Mouse (Mus musculus) midbrain, embryonic 13.5 days (tissue): Measurements from ENCODE around the gene Ogt. TPM values are rescaled to one million over a fixed set of nuclear protein-coding genes. Genes with fewer than 3 reads are reported as not detected.
A peak's percentile ranks its signal among the peaks of the same experiment; 100 is the strongest.

Experiments
- ATAC-seq: fragments of 200-750 bp; cut with Nextera tagmentation; 2 replicates; pipeline ENCODE4 v1.8.0; 2017; ENCODE audit warnings: mild to moderate bottlenecking, moderate TSS enrichment, moderate library complexity
- H3K27ac ChIP-seq: fragments of 300-500 bp; sonication (generic); 2 replicates; pipeline ENCODE4 v1.5.1; 2015; ENCODE audit warnings: inconsistent platforms, mild to moderate bottlenecking, moderate library complexity
- H3K27me3 ChIP-seq: fragments of 300-500 bp; sonication (generic); 2 replicates; pipeline ENCODE4 v1.6.1; 2015; ENCODE audit warnings: mild to moderate bottlenecking, inconsistent platforms
- H3K36me3 ChIP-seq: fragments of 300-500 bp; sonication (generic); 2 replicates; pipeline ENCODE4 v1.6.1; 2015; ENCODE audit warnings: mild to moderate bottlenecking, inconsistent platforms
- H3K4me1 ChIP-seq: fragments of 300-500 bp; sonication (generic); replicated peaks from 2 replicates; pipeline ENCODE4 v1.6.1; 2015; ENCODE audit warnings: inconsistent platforms
- H3K4me2 ChIP-seq: fragments of 300-500 bp; sonication (generic); replicated peaks from 2 replicates; pipeline ENCODE4 v1.6.1; 2015; ENCODE audit warnings: moderate library complexity, mild to moderate bottlenecking, inconsistent platforms
- H3K4me3 ChIP-seq: fragments of 300-500 bp; sonication (generic); replicated peaks from 2 replicates; pipeline ENCODE4 v1.5.1; 2015; ENCODE audit warnings: mild to moderate bottlenecking, inconsistent platforms
- H3K9ac ChIP-seq: fragments of 300-500 bp; sonication (generic); replicated peaks from 2 replicates; pipeline ENCODE4 v1.6.1; 2015; ENCODE audit warnings: mild to moderate bottlenecking, inconsistent platforms
- H3K9me3 ChIP-seq: fragments of 300-500 bp; sonication (generic); 2 replicates; pipeline ENCODE4 v1.6.1; 2016; ENCODE audit warnings: mild to moderate bottlenecking, inconsistent platforms
- WGBS: fragments of 180-500 bp; shearing (Covaris S2); methylation state at CpG from one replicate; pipeline ENCODE4 v1.1.7; 2015; 5-methylcytosine and 5-hydroxymethylcytosine counted together
- polyA plus RNA-seq: library from polyadenylated mRNA; unstranded; fragments of >200 nt; fragmentation: Nextera tagmentation; extraction: Ambion mirVana; gene quantifications from 2 replicates; pipeline ENCODE4 v1.2.1, GENCODE M21; 2015

The Ogt gene
- 215 and 233 TPM in 2 replicates for polyA plus RNA-seq

DNA sequence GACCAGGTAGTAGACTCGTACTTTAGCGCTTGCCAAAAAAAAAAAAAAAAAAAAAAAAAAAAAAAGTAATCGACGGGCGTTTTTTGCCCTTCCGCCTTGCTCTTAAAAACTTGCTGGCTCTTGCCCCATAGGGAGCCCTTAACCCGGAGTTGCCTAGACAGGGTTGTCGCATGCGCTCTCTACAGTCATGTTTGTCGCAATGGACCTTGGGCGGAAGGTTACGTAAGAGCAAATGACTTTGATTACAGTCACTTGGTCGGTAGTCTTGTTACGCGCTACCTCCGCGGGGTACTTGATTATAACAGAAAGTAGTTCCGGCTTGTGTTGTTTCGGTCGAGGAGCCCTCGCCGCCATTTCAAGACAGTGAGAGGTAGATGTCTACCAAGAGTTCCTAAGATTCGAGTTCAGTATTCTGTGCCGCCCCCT, at the start of gene Ogt:
TSS of gene Ogt (plus strand) at position 320 of the 426 bp plus-strand sequence.
- Histone ChIP-seq H3K36me3 (no peaks in the 10 kb centered on the region), H3K27me3 (peaks cover 7% of the 10 kb centered on the region; the same call in 1 of the 2 replicates), H3K4me2 (peak within 1 kb of the TSS; percentile 67), H3K4me3 (peak within 1 kb of the TSS; percentile 67), H3K4me1 (peaks cover 12% of the 10 kb centered on the region), H3K9me3 (no peaks in the 10 kb centered on the region), H3K27ac (peak within 1 kb of the TSS; percentile 86), H3K9ac (peak within 1 kb of the TSS; percentile 84)
- WGBS, result 20% methylated on average over 24 of the region's 24 CpGs
- ATAC-seq, result peak; percentile 95

DNA sequence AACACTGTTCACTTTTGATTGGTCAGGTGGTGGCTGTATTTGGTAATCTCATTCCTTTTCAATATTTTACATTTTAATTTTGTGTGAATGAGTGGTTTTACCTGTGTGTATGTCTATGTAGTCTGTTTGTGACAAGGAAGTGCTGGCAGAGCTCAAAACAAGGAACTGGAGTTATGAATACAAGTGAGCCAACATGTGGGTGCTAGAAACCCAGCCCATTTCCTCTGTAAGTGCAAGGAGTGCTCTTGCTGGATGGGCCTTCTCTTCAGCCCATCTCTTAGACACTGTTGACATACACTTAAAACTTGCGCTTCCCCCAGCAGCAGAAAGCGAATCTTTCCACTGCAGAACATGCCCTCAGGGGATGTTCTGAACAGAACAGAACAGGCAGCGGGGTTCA, 23.7 kb upstream of the Ogt start:
- H3K27ac ChIP-seq, result no peak overlapping the region
- no peaks in the 10 kb centered on the region for H3K4me1 ChIP-seq
- H3K36me3 ChIP-seq, result no peaks in the 10 kb centered on the region
- no peak overlapping the region for H3K9ac ChIP-seq
- no peak overlapping the region for H3K4me2 ChIP-seq
- ATAC-seq, result no peak
- WGBS, result 96% methylated on average over 3 of the region's 3 CpGs
- H3K27me3 ChIP-seq, result no peaks in the 10 kb centered on the region; the same call in 1 of the 2 replicates
- no peak overlapping the region for H3K4me3 ChIP-seq
- H3K9me3 ChIP-seq, result no peaks in the 10 kb centered on the region

DNA sequence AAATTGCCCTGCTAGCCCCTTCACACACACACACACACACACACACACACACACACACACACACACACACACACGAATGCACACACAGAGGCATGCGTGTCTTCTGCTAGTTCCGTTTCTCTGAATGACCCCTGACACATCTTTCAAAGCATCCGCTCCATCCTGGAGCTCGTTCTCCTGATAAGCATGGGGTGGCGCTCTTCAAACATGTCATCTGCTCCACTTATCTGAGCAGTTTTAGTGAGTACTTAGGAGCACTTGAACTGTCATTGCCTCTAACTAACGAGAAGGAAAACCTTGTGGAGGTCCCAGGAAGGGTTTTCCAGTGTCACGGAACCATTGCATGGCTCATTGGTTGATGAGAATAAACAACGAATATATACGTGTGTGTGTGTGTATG, 22.0 kb upstream of the Ogt start:
- H3K4me3 ChIP-seq, result no peak overlapping the region
- no peaks in the 10 kb centered on the region for H3K4me1 ChIP-seq
- no peaks in the 10 kb centered on the region for H3K9me3 ChIP-seq
- H3K4me2 ChIP-seq, result no peak overlapping the region
- no peak overlapping the region for H3K27ac ChIP-seq
- 78% methylated on average over 10 of the region's 10 CpGs for WGBS
- no peaks in the 10 kb centered on the region; the same call in 1 of the 2 replicates for H3K27me3 ChIP-seq
- no peak overlapping the region for H3K9ac ChIP-seq
- no peak for ATAC-seq
- H3K36me3 ChIP-seq, result no peaks in the 10 kb centered on the region

DNA sequence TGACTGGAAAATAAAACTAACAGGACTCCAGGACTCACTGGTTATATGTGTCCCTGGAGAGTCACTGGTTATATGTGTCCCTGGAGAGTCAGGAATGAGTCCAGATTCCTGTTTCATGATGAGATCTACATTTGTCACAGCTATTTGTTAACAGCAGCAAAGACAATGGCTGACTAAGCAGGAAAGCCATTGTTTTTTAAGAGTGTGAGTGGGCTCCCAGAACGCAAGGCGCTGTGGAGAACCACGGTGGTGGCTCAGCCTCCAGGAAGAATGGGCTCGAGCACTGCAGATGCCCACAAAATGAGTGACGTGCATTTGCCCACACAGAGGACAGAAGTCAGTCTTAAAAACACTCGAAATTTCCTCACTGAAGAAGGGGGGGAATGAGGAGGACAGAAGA, 19.5 kb upstream of the Ogt start:
- H3K36me3 ChIP-seq, result no peaks in the 10 kb centered on the region
- no peak overlapping the region for H3K4me2 ChIP-seq
- no peaks in the 10 kb centered on the region; the same call in 1 of the 2 replicates for H3K27me3 ChIP-seq
- no peaks in the 10 kb centered on the region for H3K9me3 ChIP-seq
- no peaks in the 10 kb centered on the region for H3K4me1 ChIP-seq
- H3K9ac ChIP-seq, result no peak overlapping the region
- 71% methylated on average over 6 of the region's 6 CpGs for WGBS
- H3K27ac ChIP-seq, result no peak overlapping the region
- H3K4me3 ChIP-seq, result no peak overlapping the region
- no peak for ATAC-seq

DNA sequence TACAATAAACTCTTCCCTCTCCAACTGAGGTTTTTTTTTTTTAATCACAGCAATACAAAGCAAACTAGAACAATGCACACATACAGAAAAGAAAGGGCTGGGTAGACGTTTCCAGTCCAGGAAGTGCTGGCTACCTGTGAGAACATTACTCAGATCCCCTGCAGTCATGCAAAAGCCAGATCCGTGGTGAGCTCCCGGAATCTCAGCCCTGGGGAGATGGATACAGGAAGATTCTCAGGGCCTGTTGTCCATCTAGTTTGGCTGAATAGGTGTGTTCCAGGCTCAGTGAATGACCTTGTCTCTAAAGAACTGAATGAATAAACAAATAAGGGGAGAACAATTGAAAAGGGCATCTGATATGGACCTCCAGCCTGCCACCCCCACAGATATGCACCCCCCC, 17.3 kb upstream of the Ogt start:
- Histone ChIP-seq H3K4me2 (no peak overlapping the region), H3K27me3 (no peaks in the 10 kb centered on the region; the same call in 1 of the 2 replicates), H3K9me3 (no peaks in the 10 kb centered on the region), H3K36me3 (no peaks in the 10 kb centered on the region), H3K9ac (no peak overlapping the region), H3K27ac (no peak overlapping the region), H3K4me3 (no peak overlapping the region), H3K4me1 (no peaks in the 10 kb centered on the region)
- ATAC-seq, result no peak
- WGBS, result 55% methylated on average over 3 of the region's 3 CpGs

DNA sequence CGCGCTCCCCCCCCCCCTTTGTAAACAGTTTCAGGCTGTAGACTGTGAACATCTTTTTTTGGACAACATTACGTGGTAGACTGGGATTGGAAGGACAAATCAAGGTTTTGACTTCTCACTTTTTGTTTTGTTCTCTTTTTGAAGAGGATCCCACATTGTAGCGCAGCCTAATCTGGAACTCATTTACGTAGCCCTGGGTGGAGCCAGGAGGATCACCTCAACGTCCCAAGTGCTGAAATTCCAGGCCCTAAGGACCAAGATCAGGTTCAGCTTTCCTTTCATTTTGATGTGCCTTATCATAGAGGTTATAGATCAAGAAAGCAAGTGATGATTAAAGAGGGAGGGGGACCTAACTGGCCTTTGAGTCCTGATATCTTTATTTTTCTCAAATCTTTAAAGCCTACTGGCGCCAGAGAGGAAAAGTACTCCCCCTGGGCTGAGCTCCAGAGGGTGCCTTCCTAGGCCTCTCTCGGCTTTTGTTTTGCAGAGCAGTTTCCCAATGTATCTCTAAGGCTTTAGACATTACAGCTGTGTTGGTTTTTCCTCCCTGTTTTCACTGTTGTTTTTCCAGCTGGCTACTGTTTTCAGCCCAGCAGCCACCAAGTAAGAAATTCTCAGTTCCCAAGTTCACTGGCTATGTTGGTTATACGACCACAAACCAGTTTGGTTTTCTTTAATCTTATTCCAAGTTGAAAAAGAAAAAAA, 2.9 kb upstream of the Ogt start:
- ATAC-seq, result no peak
- no peak overlapping the region for H3K9ac ChIP-seq

DNA sequence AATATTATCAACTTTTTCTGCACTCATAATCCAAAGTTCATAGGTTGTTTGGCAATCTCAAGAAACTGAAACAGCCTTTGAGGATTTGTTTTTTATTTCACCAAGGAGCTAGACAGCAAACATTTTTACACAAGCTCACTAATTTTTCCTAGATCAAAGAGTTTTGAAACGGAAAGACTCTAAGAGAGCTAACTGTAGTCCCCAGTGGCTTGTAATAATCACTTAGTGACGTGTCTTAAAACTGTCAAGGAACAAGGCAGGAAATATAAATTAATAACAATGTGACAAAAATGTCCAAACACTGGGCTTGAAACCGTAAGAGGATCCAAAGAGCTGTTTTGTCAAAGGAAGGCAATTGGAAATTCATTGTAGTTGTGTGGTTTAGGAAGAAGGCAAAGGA, 1.0 kb upstream of the Ogt start:
- H3K27me3 ChIP-seq, result peaks cover 7% of the 10 kb centered on the region; the same call in 1 of the 2 replicates
- H3K36me3 ChIP-seq, result no peaks in the 10 kb centered on the region
- no peak overlapping the region for H3K27ac ChIP-seq
- H3K4me3 ChIP-seq, result peak overlapping the region; percentile 67
- 27% methylated on average over 3 of the region's 3 CpGs for WGBS
- no peaks in the 10 kb centered on the region for H3K9me3 ChIP-seq
- ATAC-seq, result no peak
- peak overlapping the region; percentile 54 for H3K4me2 ChIP-seq
- H3K4me1 ChIP-seq, result peaks cover 10% of the 10 kb centered on the region
- H3K9ac ChIP-seq, result no peak overlapping the region

More for the DNA sequence above, 2.9 kb upstream of the Ogt start:
- H3K27ac ChIP-seq, result no peak overlapping the region
- H3K9me3 ChIP-seq, result no peaks in the 10 kb centered on the region
- H3K4me2 ChIP-seq, result no peak overlapping the region
- peaks cover 7% of the 10 kb centered on the region; the same call in 1 of the 2 replicates for H3K27me3 ChIP-seq
- H3K36me3 ChIP-seq, result no peaks in the 10 kb centered on the region
- H3K4me3 ChIP-seq, result no peak overlapping the region
- 24% methylated on average over 8 of the region's 9 CpGs for WGBS
- 0 out of 2 replicates have a peak, but pooled peaks cover 3% of the 10 kb centered on the region for H3K4me1 ChIP-seq

DNA sequence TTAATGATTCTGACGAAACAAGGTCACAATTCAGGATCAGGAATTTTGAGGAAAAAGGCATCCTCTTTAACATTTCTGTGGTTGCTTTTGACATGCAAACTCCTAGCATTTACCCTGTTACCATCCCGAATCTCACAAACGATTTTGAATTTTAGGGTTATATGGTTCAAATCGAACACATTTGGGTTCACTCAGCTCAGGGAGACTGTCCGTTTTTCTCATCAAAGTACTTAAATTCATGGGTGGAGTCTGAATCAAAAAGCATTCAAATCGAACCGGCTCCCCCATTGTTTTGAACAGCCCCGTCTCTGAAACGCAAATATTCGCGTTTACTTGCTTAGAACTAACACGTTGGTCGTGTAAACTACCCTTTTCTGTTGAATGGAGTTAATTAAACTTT, 554 bp upstream of the Ogt start:
- WGBS, result 22% methylated on average over 13 of the region's 13 CpGs
- Histone ChIP-seq H3K9ac (no peak overlapping the region; the same call in 1 of the 2 replicates), H3K4me2 (peak overlapping the region; percentile 54), H3K9me3 (no peaks in the 10 kb centered on the region), H3K4me1 (peaks cover 12% of the 10 kb centered on the region), H3K27ac (no peak overlapping the region), H3K36me3 (no peaks in the 10 kb centered on the region), H3K4me3 (peak overlapping the region; percentile 67), H3K27me3 (peaks cover 7% of the 10 kb centered on the region; the same call in 1 of the 2 replicates)
- no peak for ATAC-seq

DNA sequence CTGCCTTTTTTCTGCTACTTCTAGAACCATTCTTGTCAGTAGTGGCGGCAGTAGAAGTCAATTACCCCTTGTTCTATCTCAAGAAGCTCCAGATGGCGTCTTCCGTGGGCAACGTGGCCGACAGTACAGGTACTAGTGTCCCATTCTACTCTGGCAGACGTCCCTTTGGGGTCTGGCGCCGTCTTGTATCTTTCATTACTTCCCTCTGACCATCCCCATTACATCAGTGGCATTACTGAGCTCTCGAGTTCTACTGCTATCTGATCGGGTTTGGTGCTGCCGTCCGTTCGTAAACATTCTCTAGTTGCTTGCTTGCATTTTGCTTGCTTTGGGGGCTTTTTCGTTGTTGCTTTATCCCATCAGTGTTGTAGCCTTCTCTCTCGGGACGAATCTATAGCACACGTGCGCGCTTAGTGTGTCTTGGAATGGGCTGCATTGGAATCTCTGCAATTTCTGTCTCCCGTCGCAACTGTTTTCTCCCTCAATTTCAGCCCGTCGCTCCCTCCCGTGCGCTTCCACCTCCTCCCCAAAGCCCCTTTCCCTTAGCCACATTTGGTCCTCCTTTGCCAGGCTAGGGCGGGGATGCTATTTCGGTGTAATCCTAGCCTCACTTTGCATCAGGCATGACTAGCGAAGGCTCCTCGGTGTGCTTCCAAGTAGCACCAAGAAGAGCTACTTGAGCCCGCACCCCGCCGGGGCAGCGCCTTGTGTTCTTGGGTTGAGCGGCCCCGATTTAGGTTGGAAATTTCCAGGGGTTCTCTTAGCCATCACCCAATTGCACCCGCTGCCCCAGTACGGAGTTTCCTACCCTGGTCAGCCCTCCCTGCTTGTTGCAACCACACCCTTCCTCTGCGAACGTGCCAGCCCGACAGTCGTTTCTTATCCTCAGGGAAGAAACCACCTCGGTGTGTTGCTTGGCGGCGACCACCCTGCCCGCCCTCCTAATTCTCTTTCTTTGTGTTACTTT, 617 bp downstream of the Ogt start:
- Histone ChIP-seq H3K27ac (peak overlapping the region; percentile 86), H3K27me3 (peaks cover 7% of the 10 kb centered on the region; the same call in 1 of the 2 replicates), H3K4me2 (peak overlapping the region; percentile 67), H3K9ac (peak overlapping the region; percentile 84), H3K36me3 (no peaks in the 10 kb centered on the region), H3K4me1 (peaks cover 12% of the 10 kb centered on the region), H3K4me3 (peak overlapping the region; percentile 67), H3K9me3 (no peaks in the 10 kb centered on the region)
- peak; percentile 69 for ATAC-seq
- 20% methylated on average over 45 of the region's 45 CpGs for WGBS

DNA sequence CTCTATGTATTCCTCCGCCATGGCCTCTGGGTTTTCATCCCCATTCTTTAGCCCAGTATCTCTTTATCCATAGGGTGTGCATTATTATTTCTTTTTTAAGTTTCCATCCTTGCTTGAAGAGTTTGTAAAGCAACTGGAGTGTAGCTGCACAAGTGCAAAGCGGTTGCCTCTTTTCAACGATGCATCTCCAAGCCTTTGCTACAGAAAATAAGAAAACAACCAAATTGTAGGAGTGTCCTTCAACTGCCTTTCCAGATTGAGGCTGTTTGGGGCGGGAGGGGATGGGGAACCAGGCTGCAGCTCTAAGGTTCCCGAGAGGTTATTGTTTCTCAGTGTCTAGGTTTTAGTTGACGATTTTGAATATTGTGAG, 1.3 kb downstream of the Ogt start:
- Histone ChIP-seq H3K27ac (peak overlapping the region; percentile 86), H3K4me2 (peak overlapping the region; percentile 67), H3K9me3 (no peaks in the 10 kb centered on the region), H3K4me3 (peak overlapping the region; percentile 67), H3K4me1 (peaks cover 12% of the 10 kb centered on the region), H3K27me3 (peaks cover 7% of the 10 kb centered on the region; the same call in 1 of the 2 replicates), H3K9ac (peak overlapping the region; percentile 84), H3K36me3 (no peaks in the 10 kb centered on the region)
- ATAC-seq, result no peak
- 24% methylated on average over 6 of the region's 6 CpGs for WGBS

DNA sequence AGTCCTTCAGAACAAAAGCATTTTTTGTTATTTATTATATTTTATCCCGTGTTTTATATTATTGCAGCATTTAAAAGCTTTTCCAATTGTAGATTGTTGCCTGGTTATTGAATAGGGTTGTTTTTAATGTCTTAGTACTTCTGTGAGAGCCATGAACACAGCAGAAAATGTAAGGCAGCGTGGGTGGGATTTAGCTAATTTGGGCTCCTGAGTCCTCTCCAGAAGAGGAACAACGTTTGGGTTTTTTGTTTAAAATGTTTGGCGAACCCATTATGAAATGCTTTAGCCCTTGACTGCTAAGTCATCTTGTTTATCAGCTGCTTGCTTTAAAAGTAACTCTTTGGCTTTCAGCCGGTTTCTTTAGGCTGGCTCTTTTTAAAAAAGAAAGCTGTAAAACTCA, 2.2 kb downstream of the Ogt start:
- H3K27ac ChIP-seq, result no peak overlapping the region
- H3K9ac ChIP-seq, result peak overlapping the region; percentile 84
- 21% methylated on average over 5 of the region's 5 CpGs for WGBS
- ATAC-seq, result no peak
- H3K4me2 ChIP-seq, result peak overlapping the region; percentile 67
- H3K4me1 ChIP-seq, result peaks cover 12% of the 10 kb centered on the region
- H3K4me3 ChIP-seq, result peak overlapping the region; percentile 67
- H3K27me3 ChIP-seq, result peaks cover 7% of the 10 kb centered on the region; the same call in 1 of the 2 replicates
- no peaks in the 10 kb centered on the region for H3K9me3 ChIP-seq
- no peaks in the 10 kb centered on the region for H3K36me3 ChIP-seq

DNA sequence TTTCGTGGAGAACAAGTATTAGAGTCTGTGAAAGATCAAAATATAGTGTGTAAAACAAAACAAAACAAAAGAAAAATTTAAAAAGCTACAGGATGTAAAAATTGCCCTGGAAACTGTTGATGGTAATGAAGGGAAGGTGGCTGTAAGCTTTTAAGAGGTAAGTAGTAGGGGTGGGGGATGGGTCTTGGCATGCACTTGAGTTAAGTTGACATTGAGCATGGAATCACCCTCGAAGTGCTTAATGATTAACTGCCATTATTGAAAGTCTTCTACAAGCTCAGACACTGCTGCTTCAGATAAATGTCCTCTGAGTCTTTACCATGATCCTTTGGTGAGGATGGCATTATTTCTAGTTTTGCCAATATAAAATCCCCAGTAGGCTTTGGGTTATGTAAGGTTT, 5.4 kb downstream of the Ogt start:
- no peak for ATAC-seq
- peaks cover 14% of the 10 kb centered on the region for H3K4me1 ChIP-seq
- H3K4me2 ChIP-seq, result no peak overlapping the region
- H3K9ac ChIP-seq, result no peak overlapping the region
- peaks cover 5% of the 10 kb centered on the region; the same call in 1 of the 2 replicates for H3K27me3 ChIP-seq
- H3K27ac ChIP-seq, result no peak overlapping the region
- H3K9me3 ChIP-seq, result no peaks in the 10 kb centered on the region
- no peak overlapping the region for H3K4me3 ChIP-seq
- 79% methylated on average over 2 of the region's 2 CpGs for WGBS
- H3K36me3 ChIP-seq, result no peaks in the 10 kb centered on the region
